8 mouse cellular contexts compared by ENCODE assay signal in the genomic region with DNA sequence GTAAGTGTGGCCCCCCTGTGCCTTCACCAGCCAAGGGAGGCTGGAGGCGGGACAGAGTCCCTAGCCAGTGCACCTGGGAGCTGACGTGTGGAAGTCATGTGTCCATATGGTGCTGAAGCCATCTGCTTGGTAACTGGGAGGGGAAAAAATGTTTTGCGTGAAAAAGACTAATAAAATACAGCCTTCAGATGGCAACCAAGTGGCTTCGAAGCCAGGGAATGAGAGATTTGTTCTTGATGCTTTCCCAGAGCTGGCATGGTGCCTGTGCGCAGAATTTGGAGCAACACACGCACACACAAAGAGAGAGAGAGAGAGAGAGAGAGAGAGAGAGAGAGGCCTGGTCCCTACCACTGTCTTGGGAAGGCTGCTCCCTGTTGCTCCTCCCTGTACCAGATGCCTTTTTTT.
DNase-seq lines count a peak whose midpoint lies in the region.

No protein-coding gene starts in this region.

- intact Hi-C loops in heart, postnatal 36 days (cut with DNase I), result no loop called here

- peak; percentile 48 to 49 for DNase-seq in left cerebral cortex, adult 18-20 months (ENCODE audit: low spot score in 2 of 2)
- DNase-seq in left cerebral cortex, adult 11 months (ENCODE audit: low spot score), result no peak
- DNase-seq in cerebellum, postnatal 25 days, result peak; percentile 78 to 82
- DNase-seq in layer of hippocampus, postnatal 14 days (ENCODE audit: low spot score in 2 of 2), result peak; percentile 80 to 93
- DNase-seq in right cerebral cortex, postnatal 14 days, result peak; percentile 75
- DNase-seq in heart, postnatal 36 days, result no peak
- DNase-seq in spleen, postnatal 4 days (ENCODE audit: low spot score in 2 of 2), result no peak
- DNase-seq in thymus, postnatal 0 days (ENCODE audit: low spot score), result no peak

Comparison
In these comparisons a context has a peak if more than half of its experiments do, and no peak if none do; other contexts are left out.
1. DNase-seq: peak in left cerebral cortex, adult 18-20 months (2 of 2), cerebellum, postnatal 25 days (2 of 2), layer of hippocampus, postnatal 14 days (2 of 2) and right cerebral cortex, postnatal 14 days (single experiment); none in left cerebral cortex, adult 11 months (single experiment), heart, postnatal 36 days (0 of 2), spleen, postnatal 4 days (0 of 2) and thymus, postnatal 0 days (single experiment).